Mouse (Mus musculus) embryonic fibroblast, embryonic 13.5 days (primary cell): Measurements from ENCODE around the gene Dcbld1. TPM values are rescaled to one million over a fixed set of nuclear protein-coding genes. Genes with fewer than 3 reads are reported as not detected.
"Not testable (repeated sequence)": the region's sequence is repeated elsewhere in the genome, so short reads cannot be mapped to it uniquely, and the experiment has no call there.

ENCODE experiments used
- H3K27ac ChIP-seq: 2 replicates; pipeline ENCODE4 v1.5.1; 2012; ENCODE audit warnings: low read length, control low read depth, inconsistent platforms; ENCODE audit not compliant: insufficient read depth
- H3K4me1 ChIP-seq: 2 replicates; pipeline ENCODE4 v1.6.1; 2011; ENCODE audit warnings: low read length; ENCODE audit not compliant: control insufficient read depth, insufficient read depth
- H3K4me3 ChIP-seq: 2 replicates; pipeline ENCODE4 v1.5.1; 2011; ENCODE audit warnings: mild to moderate bottlenecking, control low read depth, low read length; ENCODE audit not compliant: insufficient read depth
- CTCF ChIP-seq: IDR thresholded peaks from 2 replicates; pipeline ENCODE4 v1.5.1; 2011; ENCODE audit warnings: mild to moderate bottlenecking, control low read depth, low read length, moderate library complexity, borderline replicate concordance; ENCODE audit not compliant: insufficient read depth
- POLR2A ChIP-seq: IDR thresholded peaks from 2 replicates; pipeline ENCODE4 v1.6.1; 2011; ENCODE audit warnings: low read depth, mild to moderate bottlenecking, control low read depth, low read length, moderate library complexity
- polyA plus RNA-seq: library from polyadenylated mRNA; stranded (reverse); fragments of >200 nt; gene quantifications from 2 replicates; pipeline ENCODE4 v1.2.4, GENCODE M21; 2011; ENCODE audit warnings: low read depth; ENCODE audit not compliant: missing spikeins, insufficient read length

The Dcbld1 gene
- polyA plus RNA-seq, 1 experiment = 6.5 TPM

- H3K4me1 ChIP-seq = no peaks in the 10 kb centered on the region
- TF ChIP-seq POLR2A (no peak), CTCF (no peak)
- H3K27ac ChIP-seq = no peak overlapping the region
- no peak overlapping the region for H3K4me3 ChIP-seq
Observed at GRCm38 (mm10) chr10:52301766-52302165, 68.3 kb downstream of the Dcbld1 start.

GRCm38 (mm10) chr10:52302271-52302670, 68.9 kb downstream of the Dcbld1 start:
- Histone ChIP-seq H3K4me1 (no peaks in the 10 kb centered on the region), H3K27ac (no peak overlapping the region), H3K4me3 (no peak overlapping the region)
- TF ChIP-seq CTCF = no peak
- TF ChIP-seq POLR2A = no peak

- TF ChIP-seq POLR2A (no peak), CTCF (no peak)
- no peak overlapping the region for H3K4me3 ChIP-seq
- H3K27ac ChIP-seq = no peak overlapping the region
- no peaks in the 10 kb centered on the region for H3K4me1 ChIP-seq
Observed at GRCm38 (mm10) chr10:52304574-52304973, 71.2 kb downstream of the Dcbld1 start.

- TF ChIP-seq CTCF = no peak
- no peak overlapping the region for H3K27ac ChIP-seq
- no peak overlapping the region for H3K4me3 ChIP-seq
- no peaks in the 10 kb centered on the region for H3K4me1 ChIP-seq
Observed at GRCm38 (mm10) chr10:52309196-52309595, 75.8 kb downstream of the Dcbld1 start.

DNA sequence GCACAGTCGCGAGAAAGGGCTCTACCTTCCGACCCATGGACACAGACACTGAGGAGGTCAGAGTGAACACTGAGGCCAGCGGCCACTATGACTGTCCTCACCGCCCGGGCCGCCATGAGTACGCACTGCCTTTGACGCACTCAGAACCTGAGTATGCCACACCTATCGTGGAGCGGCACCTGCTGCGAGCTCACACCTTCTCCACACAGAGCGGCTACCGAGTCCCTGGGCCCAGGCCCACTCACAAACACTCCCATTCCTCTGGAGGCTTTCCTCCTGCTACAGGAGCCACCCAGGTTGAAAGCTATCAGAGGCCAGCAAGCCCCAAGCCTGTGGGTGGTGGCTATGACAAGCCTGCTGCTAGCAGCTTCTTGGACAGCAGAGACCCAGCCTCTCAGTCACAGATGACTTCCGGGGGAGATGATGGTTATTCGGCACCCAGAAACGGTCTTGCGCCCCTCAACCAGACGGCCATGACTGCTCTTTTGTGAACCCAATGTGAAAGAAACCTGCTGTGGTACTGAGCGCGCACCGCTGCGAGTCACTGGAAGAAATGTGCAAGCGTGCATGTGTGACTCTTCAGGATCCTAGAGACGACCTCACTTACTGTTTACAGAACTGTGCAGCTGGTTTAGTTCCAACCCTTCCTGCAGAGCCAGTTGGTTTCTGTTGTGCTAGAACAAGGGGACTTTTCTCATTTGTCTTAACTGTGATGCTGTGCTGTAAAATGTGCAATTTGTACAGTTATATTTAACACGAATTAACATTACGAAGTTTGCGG, 86.3 kb downstream of the Dcbld1 start:
- TF ChIP-seq CTCF (no peak), POLR2A (no peak)
- H3K4me3 ChIP-seq = no peak overlapping the region

DNA sequence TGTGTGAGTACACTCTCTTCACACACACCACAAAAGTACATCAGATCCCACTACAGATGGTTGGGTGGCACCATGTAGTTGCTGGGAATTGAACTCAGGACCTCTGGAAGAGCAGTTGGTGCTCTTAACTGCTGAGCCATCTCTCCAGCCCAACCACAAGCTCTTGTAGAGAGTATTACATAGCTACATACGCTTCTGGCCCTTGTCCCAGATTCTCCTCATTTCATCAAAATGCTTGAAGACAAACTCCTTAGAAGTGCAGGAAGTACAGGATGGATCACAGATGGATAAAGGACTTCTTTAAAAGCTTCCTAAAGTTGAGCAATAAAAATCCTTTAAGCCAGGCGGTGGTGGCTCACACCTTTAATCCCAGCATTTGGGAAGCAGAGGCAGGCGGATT, 88.5 kb downstream of the Dcbld1 start:
- no peak overlapping the region for H3K4me3 ChIP-seq
- no peak for TF ChIP-seq POLR2A
- TF ChIP-seq CTCF = no peak
- no peaks in the 10 kb centered on the region for H3K4me1 ChIP-seq
- H3K27ac ChIP-seq = no peak overlapping the region

More for the DNA sequence above, 86.3 kb downstream of the Dcbld1 start:
- no peak overlapping the region for H3K27ac ChIP-seq
- no peaks in the 10 kb centered on the region for H3K4me1 ChIP-seq

DNA sequence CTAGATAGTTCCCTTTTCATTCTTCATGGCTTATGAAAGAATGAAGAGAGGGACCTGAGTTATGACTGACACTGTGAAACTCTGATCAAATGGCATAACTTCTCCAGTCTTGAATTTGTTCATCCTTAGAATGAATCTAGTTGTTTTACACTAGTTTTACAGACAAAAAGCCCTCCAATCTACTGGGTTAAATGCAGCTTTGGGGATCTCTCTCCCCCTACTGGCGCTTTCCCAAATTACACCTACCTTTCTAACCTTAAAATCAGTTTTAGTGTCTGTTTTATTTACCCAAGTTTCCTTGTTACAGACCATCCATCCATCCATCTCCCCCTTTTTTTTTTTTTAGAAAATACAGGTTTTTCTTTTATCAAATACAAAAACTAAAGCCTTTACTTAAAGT, 97.6 kb downstream of the Dcbld1 start:
- no peaks in the 10 kb centered on the region for H3K4me1 ChIP-seq
- H3K27ac ChIP-seq = no peak overlapping the region
- TF ChIP-seq CTCF (no peak), POLR2A (no peak)
- H3K4me3 ChIP-seq = no peak overlapping the region

GRCm38 (mm10) chr10:52343324-52343723, 109.9 kb downstream of the Dcbld1 start:
- not testable (repeated sequence) for H3K27ac ChIP-seq, H3K4me1 ChIP-seq, H3K4me3 ChIP-seq

DNA sequence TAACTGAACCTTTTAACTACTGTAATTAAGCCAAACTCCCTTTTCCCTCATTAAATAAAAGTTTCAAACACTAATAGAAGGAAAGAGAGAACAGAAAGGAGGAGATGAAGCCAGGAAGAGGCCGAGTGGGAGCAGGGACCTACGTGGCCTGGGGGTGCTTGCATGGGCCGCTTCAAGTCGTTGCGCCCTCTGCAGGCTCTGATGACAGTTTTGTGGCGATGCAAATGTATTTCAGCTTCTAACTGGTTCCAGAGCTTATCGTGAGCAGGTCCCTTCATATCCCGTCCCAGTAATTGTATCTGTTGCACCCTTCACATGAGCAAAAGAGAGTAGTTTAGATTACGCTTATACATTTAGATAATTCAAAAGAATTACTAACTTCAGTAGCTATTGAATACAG, 119.8 kb downstream of the Dcbld1 start:
- Histone ChIP-seq H3K4me1 (no peaks in the 10 kb centered on the region), H3K4me3 (no peak overlapping the region), H3K27ac (no peak overlapping the region)
- TF ChIP-seq POLR2A = no peak
- no peak for TF ChIP-seq CTCF

DNA sequence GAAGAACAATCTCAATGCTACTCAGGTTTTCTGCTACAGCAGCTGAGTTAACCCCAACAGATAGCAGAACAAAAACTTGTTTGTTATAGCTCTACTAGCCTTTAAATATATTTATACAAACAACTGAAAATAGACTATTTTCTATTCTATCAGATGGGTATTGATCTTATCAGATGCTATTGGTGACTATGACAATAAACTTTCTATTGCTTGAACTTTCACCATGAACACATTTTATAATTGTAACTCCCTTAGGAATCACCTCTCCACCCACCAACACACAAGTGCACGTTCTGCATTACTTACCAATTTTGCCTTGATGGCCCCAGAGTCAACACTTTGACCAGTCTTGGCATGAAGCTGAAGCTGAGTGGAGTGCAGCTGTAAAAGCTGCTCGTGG, 125.0 kb downstream of the Dcbld1 start, which contains the start of gene Gm26741:
Gm26741 (plus strand) TSS at position 301 of the 400 bp plus-strand sequence.
- H3K4me3 ChIP-seq = no peak within 1 kb of the TSS
- H3K4me1 ChIP-seq = no peaks in the 10 kb centered on the region
- no peak within 1 kb of the TSS for H3K27ac ChIP-seq
- TF ChIP-seq CTCF = no peak

- no peaks in the 10 kb centered on the region for H3K4me1 ChIP-seq
- no peak for TF ChIP-seq CTCF
- TF ChIP-seq POLR2A = no peak
- no peak overlapping the region for H3K4me3 ChIP-seq
- no peak overlapping the region for H3K27ac ChIP-seq
Observed at GRCm38 (mm10) chr10:52360241-52360735, 126.9 kb downstream of the Dcbld1 start.
